Mouse (Mus musculus) intestine, embryonic 16.5 days (tissue): ENCODE measurements at regions not wholly inside any gene's neighbourhood (a gene's known extent, or its start where the extent isn't known, plus 50 kb on each side); places are given as distances from the start of the nearest gene placed in this dataset.
A peak's percentile ranks its signal among the peaks of the same experiment; 100 is the strongest.

Source experiments
- ATAC-seq: fragments of 200-750 bp; cut with Nextera tagmentation; 2 replicates; pipeline ENCODE4 v1.8.0; 2017; ENCODE audit warnings: moderate TSS enrichment, moderate library complexity
- H3K27ac ChIP-seq: fragments of 300-500 bp; sonication (generic); 2 replicates; pipeline ENCODE4 v1.5.1; 2014; ENCODE audit warnings: mild to moderate bottlenecking, low read length
- H3K27me3 ChIP-seq: fragments of 300-500 bp; sonication (generic); replicated peaks from 2 replicates; pipeline ENCODE4 v1.6.1; 2014; ENCODE audit warnings: low read length, control low read depth, mixed read lengths; ENCODE audit not compliant: control insufficient read depth, insufficient read depth
- H3K36me3 ChIP-seq: fragments of 300-500 bp; sonication (generic); 2 replicates; pipeline ENCODE4 v1.6.1; 2014; ENCODE audit warnings: low read length, control low read depth; ENCODE audit not compliant: control insufficient read depth, insufficient read depth
- H3K4me1 ChIP-seq: fragments of 300-500 bp; sonication (generic); 2 replicates; pipeline ENCODE4 v1.6.1; 2014; ENCODE audit warnings: low read length, control low read depth, mixed read lengths; ENCODE audit not compliant: control insufficient read depth, insufficient read depth
- H3K4me2 ChIP-seq: fragments of 300-500 bp; sonication (generic); 2 replicates; pipeline ENCODE4 v1.6.1; 2014; ENCODE audit warnings: low read depth, low read length, control low read depth
- H3K4me3 ChIP-seq: fragments of 300-500 bp; sonication (generic); 2 replicates; pipeline ENCODE4 v1.5.1; 2014; ENCODE audit warnings: mild to moderate bottlenecking, low read length
- H3K9ac ChIP-seq: fragments of 300-500 bp; sonication (generic); 2 replicates; pipeline ENCODE4 v1.6.1; 2014; ENCODE audit warnings: low read depth, low read length
- H3K9me3 ChIP-seq: fragments of 300-500 bp; sonication (generic); 2 replicates; pipeline ENCODE4 v1.6.1; 2016; ENCODE audit warnings: low read length, control low read depth; ENCODE audit not compliant: control insufficient read depth
- WGBS: fragments of 180-500 bp; shearing (Covaris S2); extraction: QIAGEN DNeasy Blood & Tissue Kit; methylation state at CpG from one replicate; pipeline ENCODE4 v1.1.7; 2014; 5-methylcytosine and 5-hydroxymethylcytosine counted together

DNA sequence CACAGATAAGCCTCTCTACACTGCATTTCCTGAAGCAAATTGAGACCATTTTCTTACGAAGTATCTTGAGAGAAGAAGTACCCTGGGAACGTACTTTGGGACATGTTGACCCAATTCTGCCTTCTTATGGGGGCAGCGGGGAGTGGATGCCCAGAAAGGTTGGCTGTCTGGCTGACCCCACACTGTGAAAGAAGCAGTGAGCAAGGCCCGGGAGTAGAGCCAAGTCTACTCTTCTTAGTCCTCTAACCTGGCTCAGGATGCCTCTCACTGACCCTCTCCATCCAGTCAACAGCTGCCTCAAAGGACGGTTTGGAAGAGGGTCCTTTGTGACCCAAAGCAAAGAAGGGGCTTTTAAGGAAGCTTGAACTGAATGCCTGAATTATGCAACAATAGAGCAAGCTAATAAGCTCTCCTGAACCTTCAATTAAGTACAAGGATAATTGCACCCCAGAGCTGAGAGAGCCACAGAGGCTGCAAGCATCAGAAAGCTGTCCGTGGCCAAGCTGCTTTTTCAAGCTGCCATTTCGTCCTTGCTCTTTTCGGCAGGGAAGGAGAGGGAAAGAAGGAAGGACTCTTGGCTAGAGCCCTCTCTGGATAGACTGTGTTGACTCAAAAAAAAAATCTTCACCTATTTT, 70.3 kb downstream of the Pctp start:
- Histone ChIP-seq H3K4me2 (no peak overlapping the region), H3K9me3 (no peaks in the 10 kb centered on the region), H3K9ac (no peak overlapping the region), H3K4me1 (no peaks in the 10 kb centered on the region), H3K27me3 (no peaks in the 10 kb centered on the region), H3K4me3 (no peak overlapping the region), H3K27ac (no peak overlapping the region), H3K36me3 (no peaks in the 10 kb centered on the region)
- 78% methylated on average over 8 of the region's 8 CpGs for WGBS
- no peak for ATAC-seq

DNA sequence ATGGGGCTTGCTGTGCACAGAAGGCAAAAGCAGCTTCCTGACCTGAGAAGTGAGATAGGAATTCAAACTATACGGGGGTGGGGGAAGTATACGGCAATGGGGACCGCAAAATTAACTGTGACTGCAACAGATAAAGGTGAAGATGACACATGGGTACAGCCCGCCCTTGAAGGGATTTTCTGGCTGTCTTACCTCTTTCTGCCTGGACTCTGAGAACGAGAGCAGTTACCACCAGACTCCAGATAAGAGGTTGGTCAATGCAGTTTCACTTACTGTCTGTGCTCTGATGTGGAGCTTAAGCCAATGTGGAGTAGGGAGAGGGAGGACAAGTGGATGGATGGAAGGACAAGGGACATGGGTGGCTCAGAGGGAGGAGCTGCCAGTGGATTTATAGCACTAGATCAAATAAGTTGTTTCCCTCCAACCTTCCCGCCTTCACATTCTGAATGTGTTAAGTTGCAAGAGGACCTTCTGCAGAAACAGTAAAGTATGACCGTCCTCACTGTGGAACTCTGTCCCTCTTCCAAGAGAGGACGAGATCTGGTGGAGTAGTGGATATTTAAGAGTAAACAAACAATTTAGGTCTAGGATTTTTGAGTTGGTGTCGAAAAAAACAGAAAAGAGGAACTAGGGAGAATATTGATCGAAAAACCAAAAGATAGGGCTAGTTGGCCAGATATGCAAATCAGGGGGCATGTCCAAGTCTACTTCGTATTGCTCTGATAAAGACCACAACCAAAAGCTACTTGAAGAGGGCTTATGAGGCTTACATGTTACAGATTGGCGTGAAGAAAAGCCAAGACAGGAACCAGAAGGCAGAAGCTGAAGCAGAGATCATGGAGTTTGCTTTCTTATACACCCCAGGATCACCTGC, 73.3 kb downstream of the Pctp start:
- no peaks in the 10 kb centered on the region for H3K36me3 ChIP-seq
- no peak overlapping the region for H3K27ac ChIP-seq
- H3K9me3 ChIP-seq, result no peaks in the 10 kb centered on the region
- no peaks in the 10 kb centered on the region for H3K4me1 ChIP-seq
- 79% methylated on average over 12 of the region's 12 CpGs for WGBS
- H3K4me2 ChIP-seq, result no peak overlapping the region
- no peak overlapping the region for H3K4me3 ChIP-seq
- no peak for ATAC-seq
- no peaks in the 10 kb centered on the region for H3K27me3 ChIP-seq
- H3K9ac ChIP-seq, result no peak overlapping the region

- H3K9me3 ChIP-seq, result no peaks in the 10 kb centered on the region
- WGBS, result 72% methylated on average over 3 of the region's 3 CpGs
- no peak overlapping the region for H3K4me3 ChIP-seq
- H3K9ac ChIP-seq, result no peak overlapping the region
- H3K4me2 ChIP-seq, result no peak overlapping the region
- no peak for ATAC-seq
- no peaks in the 10 kb centered on the region; the same call in 1 of the 2 replicates for H3K4me1 ChIP-seq
- no peaks in the 10 kb centered on the region for H3K27me3 ChIP-seq
- H3K27ac ChIP-seq, result no peak overlapping the region
- no peaks in the 10 kb centered on the region for H3K36me3 ChIP-seq
These were observed 75.1 kb downstream of the Pctp start for GRCm38 (mm10) chr11:89927483-89928156.

GRCm38 (mm10) chr11:89922551-89922950, 80.1 kb downstream of the Pctp start:
- no peaks in the 10 kb centered on the region; the same call in 1 of the 2 replicates for H3K4me1 ChIP-seq

DNA sequence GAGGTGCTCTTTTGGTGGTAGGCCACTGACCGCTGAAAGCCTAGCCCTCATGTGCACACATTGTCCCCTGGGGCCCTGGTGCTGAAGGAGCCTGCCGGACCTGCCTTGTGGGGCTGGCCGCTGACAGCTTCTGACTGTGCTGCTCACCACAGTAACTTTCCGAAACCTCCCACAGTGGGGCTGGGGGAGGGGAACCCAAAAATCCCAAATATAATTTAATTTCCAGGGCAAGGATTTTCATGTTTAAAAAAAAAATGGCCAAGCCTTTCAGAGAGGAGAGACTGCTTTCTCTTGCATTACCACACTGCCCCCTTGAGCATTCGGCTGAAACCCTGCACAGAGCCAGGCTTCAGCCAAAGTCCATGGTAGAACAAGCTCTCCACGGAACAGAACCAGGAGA, 81.5 kb downstream of the Pctp start:
- no peak overlapping the region for H3K27ac ChIP-seq
- no peak overlapping the region for H3K9ac ChIP-seq
- H3K4me3 ChIP-seq, result no peak overlapping the region
- H3K36me3 ChIP-seq, result no peaks in the 10 kb centered on the region
- H3K4me2 ChIP-seq, result no peak overlapping the region
- 48% methylated on average over 6 of the region's 6 CpGs for WGBS
- H3K9me3 ChIP-seq, result no peaks in the 10 kb centered on the region
- H3K4me1 ChIP-seq, result no peaks in the 10 kb centered on the region; the same call in 1 of the 2 replicates
- no peaks in the 10 kb centered on the region for H3K27me3 ChIP-seq
- ATAC-seq, result 0 out of 2 replicates have a peak, but pooled peaks have one; percentile 60

More at GRCm38 (mm10) chr11:89922551-89922950, 80.1 kb downstream of the Pctp start:
- H3K4me3 ChIP-seq, result no peak overlapping the region
- no peaks in the 10 kb centered on the region for H3K9me3 ChIP-seq
- 40% methylated on average over 6 of the region's 6 CpGs for WGBS
- ATAC-seq, result no peak
- H3K27me3 ChIP-seq, result no peaks in the 10 kb centered on the region
- H3K27ac ChIP-seq, result no peak overlapping the region
- H3K9ac ChIP-seq, result no peak overlapping the region
- H3K4me2 ChIP-seq, result no peak overlapping the region
- H3K36me3 ChIP-seq, result no peaks in the 10 kb centered on the region

GRCm38 (mm10) chr11:89915795-89916194, 86.9 kb downstream of the Pctp start:
- no peak for ATAC-seq
- no peaks in the 10 kb centered on the region for H3K27me3 ChIP-seq
- WGBS, result 80% methylated on average over 4 of the region's 4 CpGs
- no peak overlapping the region for H3K4me2 ChIP-seq
- no peaks in the 10 kb centered on the region for H3K9me3 ChIP-seq
- no peaks in the 10 kb centered on the region for H3K4me1 ChIP-seq
- H3K4me3 ChIP-seq, result no peak overlapping the region
- no peaks in the 10 kb centered on the region for H3K36me3 ChIP-seq
- no peak overlapping the region for H3K9ac ChIP-seq
- no peak overlapping the region for H3K27ac ChIP-seq

DNA sequence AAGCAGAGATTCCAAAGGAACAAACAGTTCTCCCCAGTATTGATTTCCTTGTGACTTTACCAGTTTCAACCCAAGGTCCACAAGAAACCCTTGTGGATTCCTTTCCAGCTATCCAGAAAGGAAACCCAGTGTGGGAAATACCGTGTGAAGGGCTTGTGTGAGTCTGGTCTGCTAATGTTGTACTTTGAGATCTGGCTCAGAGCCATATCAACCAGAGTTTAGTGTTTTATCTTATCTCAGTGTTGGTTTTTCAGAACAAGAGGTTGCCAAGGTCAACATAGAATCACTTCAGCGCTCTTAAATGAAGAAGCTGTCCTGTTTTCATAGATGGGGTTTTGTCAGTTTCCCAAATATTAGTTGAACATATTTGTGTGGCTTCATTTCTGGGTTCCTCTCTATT, 88.1 kb downstream of the Pctp start:
- Histone ChIP-seq H3K27ac (no peak overlapping the region), H3K4me1 (no peaks in the 10 kb centered on the region), H3K4me3 (no peak overlapping the region), H3K27me3 (no peaks in the 10 kb centered on the region), H3K4me2 (no peak overlapping the region), H3K9me3 (no peaks in the 10 kb centered on the region), H3K9ac (no peak overlapping the region), H3K36me3 (no peaks in the 10 kb centered on the region)
- ATAC-seq, result peak; percentile 98
- 46% methylated on average over 2 of the region's 2 CpGs for WGBS

DNA sequence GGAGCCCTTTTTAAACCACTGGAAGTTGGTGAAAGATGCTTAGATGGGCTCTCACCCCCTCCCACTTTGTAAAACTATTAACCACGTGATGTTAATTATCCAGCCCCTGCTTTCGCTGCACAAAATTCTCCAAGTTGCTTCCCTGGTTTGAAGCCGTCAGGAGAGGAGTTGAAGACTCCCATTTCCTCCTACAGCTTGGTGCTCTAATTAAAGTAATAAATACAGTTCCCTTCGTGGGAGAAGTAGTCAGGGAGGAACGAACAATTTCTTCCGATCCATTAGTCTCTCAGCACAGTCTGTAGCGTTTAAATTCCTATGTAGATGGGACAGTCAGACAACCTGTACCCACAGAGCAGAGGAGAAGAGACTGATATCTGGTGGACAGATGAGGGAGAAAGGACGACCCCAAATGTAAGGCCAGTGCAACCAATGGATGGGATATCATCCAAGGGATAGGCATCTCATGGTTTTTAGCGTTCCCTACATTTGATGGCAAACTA, 101.4 kb downstream of the Pctp start:
- ATAC-seq, result no peak
- Histone ChIP-seq H3K36me3 (no peaks in the 10 kb centered on the region), H3K27me3 (no peaks in the 10 kb centered on the region), H3K9me3 (no peaks in the 10 kb centered on the region), H3K27ac (no peak overlapping the region), H3K4me3 (no peak overlapping the region), H3K4me1 (no peaks in the 10 kb centered on the region), H3K9ac (no peak overlapping the region), H3K4me2 (no peak overlapping the region)
- WGBS, result 72% methylated on average over 9 of the region's 9 CpGs

- Histone ChIP-seq H3K27me3 (no peaks in the 10 kb centered on the region), H3K27ac (no peak overlapping the region), H3K4me2 (no peak overlapping the region), H3K9me3 (no peaks in the 10 kb centered on the region), H3K4me3 (no peak overlapping the region), H3K4me1 (no peaks in the 10 kb centered on the region), H3K36me3 (no peaks in the 10 kb centered on the region), H3K9ac (no peak overlapping the region)
- no peak for ATAC-seq
- WGBS, result 72% methylated on average over 4 of the region's 4 CpGs
These were observed 104.2 kb downstream of the Pctp start for GRCm38 (mm10) chr11:89898516-89898915.
